Mouse (Mus musculus) liver, embryonic 14.5 days (tissue): ENCODE results near the gene Fxyd7.

Experiments used
- CTCF ChIP-seq: IDR thresholded peaks from 2 replicates; pipeline ENCODE4 v1.5.1; 2016; ENCODE audit warnings: antibody characterized with exemption, low read depth, control low read depth
- EP300 ChIP-seq: IDR thresholded peaks from 2 replicates; pipeline ENCODE4 v1.6.1; 2016; ENCODE audit warnings: antibody characterized with exemption, low read depth

GRCm38 (mm10) chr7:31072326-31072725 lies 21.1 kb upstream of the Fxyd7 start:
- TF ChIP-seq CTCF = no peak
- no peak for TF ChIP-seq EP300
